ENCODE assay signal across 26 mouse cellular contexts in genomic region chr6:32498106-32498505, GRCm38 (mm10).
DNase-seq lines count a peak whose midpoint lies in the region; TF ChIP-seq lines count a peak whose summit lies in the region.
"Had no signal": no experiment of that assay in that cellular context is flagged by ENCODE, and none has a peak within 500 bp of the region (broad histone marks: within the 10 kb centered on the region; RNA-seq: fewer than 3 reads in every experiment).

No protein-coding gene starts in this region.

- 63% methylated on average over 5 of the region's 5 CpGs for WGBS in heart, adult 2 months

- intact Hi-C loops in heart, adult 2 months (cut with DNase I): no loop called here
- intact Hi-C loops in heart, postnatal 25 days (cut with DNase I): no loop called here

- H3K27ac ChIP-seq in heart, adult 2 months: peak overlapping the region; percentile 40
- H3K27ac ChIP-seq: embryonic facial prominence, embryonic 13.5 days; forebrain, embryonic 10.5 days; forebrain, embryonic 15.5 days; heart, embryonic 15.5 days; hindbrain, embryonic 12.5 days; liver, embryonic 12.5 days; macrophage; midbrain, embryonic 13.5 days; neural tube, embryonic 13.5 days; stomach, embryonic 15.5 days had no signal

- peak; percentile 50 for DNase-seq in adrenal gland, postnatal 10 days
- no peak for DNase-seq in adrenal gland, adult (ENCODE audit: inconsistent age in 2 of 2, low spot score in 1 of 2)
- DNase-seq in heart, adult 2 months: peak; percentile 24 to 52
- no peak for DNase-seq in heart, postnatal 25 days (ENCODE audit: low spot score)
- DNase-seq in heart, postnatal 4 days: peak; percentile 44
- no peak for DNase-seq in heart, adult 9 months (ENCODE audit: low spot score in 2 of 2)
- DNase-seq in skeletal muscle tissue, adult 2 months (ENCODE audit: low read depth, low spot score): peak; percentile 49
- DNase-seq in testis, postnatal 10 days (ENCODE audit: low spot score): no peak
- DNase-seq: cerebellum, adult 18-20 months; cerebellum, postnatal 10 days; kidney, adult 9 months; kidney, postnatal 10 days; layer of hippocampus, postnatal 36 days; left cerebral cortex, postnatal 4 days; lung, adult 18-20 months; thymus, postnatal 14 days had no signal

- TF ChIP-seq EP300 in heart, adult 2 months (IDR thresholded peaks at IDR 0.05; ENCODE audit: insufficient read depth, low read depth, low read length): no peak

- 0 out of 2 replicates have a peak, but pooled peaks cover 2% of the 10 kb centered on the region for H3K36me3 ChIP-seq in heart, adult 2 months (ENCODE audit: control insufficient read depth, insufficient read depth, low read length)
- H3K36me3 ChIP-seq: embryonic facial prominence, embryonic 13.5 days; forebrain, embryonic 10.5 days; forebrain, embryonic 15.5 days; hindbrain, embryonic 12.5 days; liver, embryonic 12.5 days; stomach, embryonic 15.5 days had no signal

- no peak overlapping the region for H3K4me3 ChIP-seq in heart, adult 2 months
- H3K4me3 ChIP-seq: embryonic facial prominence, embryonic 13.5 days; forebrain, embryonic 10.5 days; forebrain, embryonic 15.5 days; heart, embryonic 15.5 days; hindbrain, embryonic 12.5 days; liver, embryonic 12.5 days; midbrain, embryonic 13.5 days; neural tube, embryonic 13.5 days; stomach, embryonic 15.5 days had no signal

- no peak for TF ChIP-seq POLR2A in heart, adult 2 months (IDR thresholded peaks at IDR 0.05; ENCODE audit: insufficient read depth, low read depth, low read length)

- H3K4me1 ChIP-seq in heart, adult 2 months (ENCODE audit: control insufficient read depth, insufficient read depth, low read length): peaks cover 5% of the 10 kb centered on the region; the same call in 1 of the 2 replicates
- H3K4me1 ChIP-seq: midbrain, embryonic 13.5 days; stomach, embryonic 15.5 days had no signal

- H3K9ac ChIP-seq in heart, adult 2 months (ENCODE audit: low read depth, low read length): no peak overlapping the region
- H3K9ac ChIP-seq: embryonic facial prominence, embryonic 13.5 days; forebrain, embryonic 15.5 days; heart, embryonic 15.5 days; hindbrain, embryonic 12.5 days; liver, embryonic 12.5 days; midbrain, embryonic 13.5 days; neural tube, embryonic 13.5 days; stomach, embryonic 15.5 days had no signal

- no peaks in the 10 kb centered on the region for H3K27me3 ChIP-seq in heart, adult 2 months (ENCODE audit: control insufficient read depth, insufficient read depth, low read length)
- H3K27me3 ChIP-seq: embryonic facial prominence, embryonic 13.5 days; forebrain, embryonic 15.5 days; heart, embryonic 15.5 days; hindbrain, embryonic 12.5 days; liver, embryonic 12.5 days; midbrain, embryonic 13.5 days; neural tube, embryonic 13.5 days; stomach, embryonic 15.5 days had no signal

- no peaks in the 10 kb centered on the region for H3K79me2 ChIP-seq in heart, adult 2 months (replicated peaks; ENCODE audit: control insufficient read depth, insufficient read depth, low read length)

- TF ChIP-seq CTCF in heart, adult 2 months (IDR thresholded peaks at IDR 0.05): no peak

Comparison
In these comparisons a context has a peak if more than half of its experiments do, and no peak if none do; other contexts are left out.
1. DNase-seq: peak in adrenal gland, postnatal 10 days (single experiment), heart, adult 2 months (2 of 2), heart, postnatal 4 days (single experiment) and skeletal muscle tissue, adult 2 months (single experiment); none in adrenal gland, adult (0 of 2), heart, postnatal 25 days (single experiment), heart, adult 9 months (0 of 2) and testis, postnatal 10 days (single experiment).